Mouse (Mus musculus): ENCODE data around the gene 9530068E07Rik. TPM values are rescaled to one million over a fixed set of nuclear protein-coding genes. Genes with fewer than 3 reads are reported as not detected.
"Not testable (repeated sequence)": the region's sequence is repeated elsewhere in the genome, so short reads cannot be mapped to it uniquely, and the experiment has no call there.

Gene 9530068E07Rik
- 192 and 205 TPM in 2 replicates for polyA plus RNA-seq (2015; fragmentation: Nextera tagmentation; extraction: Ambion mirVana)

DNA sequence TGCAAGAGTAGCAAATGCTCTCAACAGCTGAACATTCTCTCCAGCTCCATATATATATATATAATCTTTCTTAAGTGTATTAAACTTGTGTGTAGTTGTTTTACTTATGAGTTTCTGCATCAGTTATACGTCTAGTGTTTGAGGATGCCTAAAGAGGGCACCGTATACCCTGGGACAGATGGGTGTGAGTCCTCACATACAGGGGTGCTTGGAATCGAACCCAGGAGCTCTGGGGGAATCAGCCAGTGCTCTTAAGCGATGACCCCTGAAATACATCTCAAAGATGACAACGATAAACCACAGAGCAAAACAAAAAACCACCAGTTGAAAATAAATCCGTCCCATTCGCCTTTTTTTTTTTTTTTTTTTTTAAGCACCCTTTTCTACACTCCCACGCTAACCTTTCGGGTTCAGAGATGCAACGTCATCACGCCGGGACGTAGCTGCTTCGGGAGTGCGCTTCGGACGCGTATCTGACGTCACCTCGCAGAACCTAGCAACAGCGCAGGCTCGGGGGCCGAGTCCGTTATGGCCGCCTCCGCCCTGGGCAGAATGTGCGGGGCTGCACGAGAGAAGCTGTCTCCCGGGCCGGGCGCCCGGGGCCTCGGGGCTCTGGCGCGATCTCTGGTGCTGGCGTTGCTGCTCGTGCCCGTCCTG, at the start of gene 9530068E07Rik:
9530068E07Rik (plus strand) TSS at position 489 of the 657 bp plus-strand sequence.
- peak within 1 kb of the TSS; percentile 94 for H3K4me3 ChIP-seq
- no peaks in the 10 kb centered on the region for H3K27me3 ChIP-seq
- H3K4me2 ChIP-seq (replicated peaks) = peak within 1 kb of the TSS; percentile 71
- no peaks in the 10 kb centered on the region for H3K9me3 ChIP-seq
- H3K4me1 ChIP-seq = peaks cover 9% of the 10 kb centered on the region
- 1% methylated on average over 38 of the region's 38 CpGs for WGBS
- ATAC-seq (ENCODE audit: low FRiP score, low read depth) = peak; percentile 94
- peak within 1 kb of the TSS; percentile 96 for H3K9ac ChIP-seq
- H3K36me3 ChIP-seq = peaks cover 11% of the 10 kb centered on the region
- H3K27ac ChIP-seq = peak within 1 kb of the TSS; percentile 86

DNA sequence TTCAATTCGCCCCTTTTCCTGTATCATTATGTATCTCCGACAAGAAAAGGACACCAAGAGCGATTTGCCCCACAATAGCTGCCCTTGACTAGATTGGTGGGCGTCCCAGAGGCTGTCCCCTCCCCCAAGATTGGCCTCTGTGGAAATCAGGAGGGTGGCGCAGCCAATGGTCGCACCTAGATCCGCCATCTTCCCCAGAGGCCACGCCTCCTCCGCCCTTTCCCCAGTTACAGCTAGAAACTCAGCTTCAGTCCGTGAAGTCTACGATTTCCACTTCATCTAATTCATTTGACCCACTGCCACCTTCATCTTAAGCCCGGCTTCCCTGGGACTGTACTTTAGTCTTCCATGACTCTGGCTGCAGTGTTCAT, 49.6 kb upstream of the 9530068E07Rik start:
- H3K4me2 ChIP-seq (replicated peaks) = peak overlapping the region; percentile 62
- no peak overlapping the region for H3K27ac ChIP-seq
- H3K36me3 ChIP-seq = no peaks in the 10 kb centered on the region
- no peak overlapping the region for H3K9ac ChIP-seq
- no peaks in the 10 kb centered on the region for H3K9me3 ChIP-seq
- peak overlapping the region; percentile 39 for H3K4me3 ChIP-seq
- no peaks in the 10 kb centered on the region for H3K27me3 ChIP-seq
- WGBS = 3% methylated on average over 12 of the region's 12 CpGs
- peaks cover 3% of the 10 kb centered on the region; the same call in 1 of the 2 replicates for H3K4me1 ChIP-seq
- ATAC-seq (ENCODE audit: low FRiP score, low read depth) = peak; percentile 75; the same call in 1 of the 2 replicates

DNA sequence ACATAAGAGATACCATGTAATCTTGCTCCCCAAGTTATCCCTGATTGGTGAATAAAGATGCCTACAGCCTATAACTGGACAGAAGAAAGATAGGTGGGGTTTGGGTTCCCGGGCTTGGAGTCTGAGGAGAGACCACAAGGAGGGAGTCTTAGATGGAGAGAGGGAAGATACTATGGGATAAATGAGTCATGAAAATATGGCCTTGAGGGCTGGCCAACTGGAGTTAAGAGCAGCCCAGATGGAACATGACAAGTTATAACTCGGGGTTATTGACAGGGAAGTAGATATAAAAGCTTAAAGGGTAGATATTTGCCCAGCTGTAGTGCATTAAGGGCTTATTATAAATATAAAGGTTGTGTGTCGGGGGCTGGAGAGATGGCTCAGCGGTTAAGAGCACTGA, 48.1 kb upstream of the 9530068E07Rik start:
- Histone ChIP-seq H3K9ac (no peak overlapping the region), H3K27ac (no peak overlapping the region), H3K4me1 (peaks cover 3% of the 10 kb centered on the region; the same call in 1 of the 2 replicates), H3K36me3 (no peaks in the 10 kb centered on the region), H3K4me2 (replicated peaks) (no peak overlapping the region), H3K9me3 (no peaks in the 10 kb centered on the region), H3K4me3 (no peak overlapping the region), H3K27me3 (no peaks in the 10 kb centered on the region)
- 79% methylated on average over 4 of the region's 4 CpGs for WGBS
- ATAC-seq (ENCODE audit: low FRiP score, low read depth) = no peak

DNA sequence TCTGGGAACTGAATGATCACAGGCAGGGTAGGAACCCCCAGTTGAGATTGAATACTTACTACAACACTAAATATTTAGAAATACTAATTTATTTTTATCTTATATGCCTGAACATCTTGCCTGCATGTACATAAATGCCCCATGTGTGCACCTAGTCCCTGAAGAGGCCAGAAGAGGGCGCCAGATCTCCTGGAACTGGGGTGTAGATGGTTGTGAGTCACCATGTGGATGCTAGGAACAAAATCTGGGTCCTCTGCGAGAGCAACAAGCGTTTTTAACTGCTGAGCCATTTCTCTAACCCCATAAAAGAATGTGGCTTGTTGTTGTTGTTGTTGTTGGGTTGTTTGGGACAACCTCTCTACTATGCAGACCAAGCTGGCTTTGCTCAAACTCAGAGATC, 47.5 kb upstream of the 9530068E07Rik start:
- Histone ChIP-seq H3K36me3 (no peaks in the 10 kb centered on the region), H3K4me1 (peaks cover 3% of the 10 kb centered on the region; the same call in 1 of the 2 replicates), H3K27me3 (no peaks in the 10 kb centered on the region), H3K4me3 (no peak overlapping the region), H3K9ac (no peak overlapping the region), H3K4me2 (replicated peaks) (no peak overlapping the region), H3K9me3 (no peaks in the 10 kb centered on the region), H3K27ac (no peak overlapping the region)
- WGBS = 67% methylated on average over 3 of the region's 3 CpGs
- no peak for ATAC-seq (ENCODE audit: low FRiP score, low read depth)

DNA sequence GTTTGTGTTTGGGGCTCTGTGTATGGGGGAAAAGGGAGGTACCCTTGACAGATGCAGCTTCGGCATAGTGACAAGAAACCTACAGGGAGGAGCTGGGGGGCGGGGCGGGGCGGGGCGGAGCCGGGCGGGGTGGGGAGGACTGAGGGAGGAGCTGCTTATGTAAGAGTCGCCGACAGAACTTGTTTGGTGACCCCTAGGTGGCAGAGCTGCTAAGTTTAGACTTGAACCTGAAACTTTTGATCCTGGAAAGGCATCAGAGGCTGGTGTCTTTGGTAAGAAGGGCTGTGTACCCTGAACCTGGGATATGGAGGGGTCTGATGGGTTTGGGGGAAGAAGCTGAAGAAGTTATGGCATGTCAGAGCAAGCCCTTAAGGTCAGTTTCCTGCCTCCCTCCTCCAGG, 45.3 kb upstream of the 9530068E07Rik start:
- H3K9me3 ChIP-seq = no peaks in the 10 kb centered on the region
- H3K9ac ChIP-seq = no peak overlapping the region
- H3K4me2 ChIP-seq (replicated peaks) = no peak overlapping the region
- peaks cover 3% of the 10 kb centered on the region; the same call in 1 of the 2 replicates for H3K4me1 ChIP-seq
- 2% methylated on average over 9 of the region's 9 CpGs for WGBS
- H3K4me3 ChIP-seq = no peak overlapping the region
- H3K27ac ChIP-seq = no peak overlapping the region
- no peaks in the 10 kb centered on the region for H3K36me3 ChIP-seq
- ATAC-seq (ENCODE audit: low FRiP score, low read depth) = no peak
- no peaks in the 10 kb centered on the region for H3K27me3 ChIP-seq

DNA sequence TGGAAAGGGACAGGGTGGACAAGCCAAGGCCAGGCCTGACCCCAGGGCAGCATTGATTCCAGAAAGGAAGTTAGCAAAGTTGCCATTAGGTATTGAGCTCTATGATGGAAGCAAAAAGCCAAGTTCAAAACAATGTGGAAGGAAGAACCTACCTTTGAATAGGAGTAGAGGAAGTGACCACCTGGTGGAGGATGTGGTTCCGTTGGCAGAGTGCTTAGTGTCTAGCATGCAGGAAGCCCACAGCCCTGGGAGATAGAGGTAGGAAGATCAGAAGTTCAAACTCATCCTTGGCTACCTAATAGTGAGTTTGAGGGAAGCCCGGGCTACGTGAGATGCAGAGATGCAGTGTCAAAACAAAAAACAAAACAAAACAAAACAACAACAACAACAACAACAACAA, 44.0 kb upstream of the 9530068E07Rik start:
- 92% methylated on average over 3 of the region's 3 CpGs for WGBS
- ATAC-seq (ENCODE audit: low FRiP score, low read depth) = no peak
- no peaks in the 10 kb centered on the region for H3K4me1 ChIP-seq

DNA sequence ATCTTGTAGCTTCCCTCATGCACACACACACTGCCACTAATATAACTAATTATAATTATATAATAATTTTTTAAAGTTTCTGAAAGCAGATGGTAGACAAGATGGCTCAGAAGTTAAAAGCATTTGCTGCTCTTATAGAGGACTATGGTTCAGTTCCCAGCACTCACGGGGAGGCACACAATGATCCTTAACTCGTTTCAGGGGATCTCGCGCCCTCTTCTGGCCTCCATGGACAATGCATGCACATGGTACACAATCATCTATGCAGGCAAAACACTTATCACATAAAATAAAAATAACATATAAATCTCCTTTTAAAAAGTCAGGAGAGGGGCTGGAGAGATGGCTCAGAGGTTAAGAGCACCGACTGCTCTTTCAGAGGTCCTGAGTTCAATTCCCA, 41.6 kb upstream of the 9530068E07Rik start:
- no peaks in the 10 kb centered on the region for H3K27me3 ChIP-seq
- no peak overlapping the region for H3K4me3 ChIP-seq
- no peaks in the 10 kb centered on the region for H3K36me3 ChIP-seq
- H3K9me3 ChIP-seq = no peaks in the 10 kb centered on the region
- ATAC-seq (ENCODE audit: low FRiP score, low read depth) = no peak
- H3K9ac ChIP-seq = no peak overlapping the region
- peaks cover 10% of the 10 kb centered on the region for H3K4me1 ChIP-seq
- no peak overlapping the region for H3K27ac ChIP-seq
- WGBS = 88% methylated on average over 5 of the region's 5 CpGs
- no peak overlapping the region for H3K4me2 ChIP-seq (replicated peaks)

More for the DNA sequence above, 44.0 kb upstream of the 9530068E07Rik start:
- Histone ChIP-seq H3K36me3 (no peaks in the 10 kb centered on the region), H3K27ac (no peak overlapping the region), H3K4me3 (no peak overlapping the region), H3K9me3 (no peaks in the 10 kb centered on the region), H3K4me2 (replicated peaks) (no peak overlapping the region), H3K9ac (no peak overlapping the region), H3K27me3 (no peaks in the 10 kb centered on the region)

DNA sequence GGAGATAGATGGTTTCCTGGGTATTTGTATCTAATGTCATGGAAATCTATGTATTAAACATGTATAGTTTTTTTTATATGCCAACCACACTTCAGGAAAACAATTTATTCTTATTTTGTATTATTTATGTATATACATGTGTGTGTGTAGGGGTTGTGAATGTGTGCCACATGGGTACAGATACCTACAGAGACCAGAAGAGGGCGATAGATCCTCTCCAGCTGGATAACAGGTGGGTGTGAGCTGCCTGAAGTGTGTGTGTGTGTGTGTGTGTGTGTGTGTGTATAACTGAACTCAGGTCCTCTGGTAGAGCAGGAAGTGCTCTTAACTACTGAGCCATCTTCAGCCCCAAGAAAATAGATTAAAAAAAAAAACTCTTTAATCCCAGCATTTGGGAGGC, 40.6 kb upstream of the 9530068E07Rik start:
- Histone ChIP-seq H3K9me3 (no peaks in the 10 kb centered on the region), H3K27me3 (no peaks in the 10 kb centered on the region), H3K4me3 (no peak overlapping the region), H3K4me2 (replicated peaks) (no peak overlapping the region), H3K36me3 (no peaks in the 10 kb centered on the region), H3K27ac (no peak overlapping the region), H3K9ac (no peak overlapping the region), H3K4me1 (peaks cover 16% of the 10 kb centered on the region)
- WGBS = 75% methylated on average over 1 of the region's 1 CpGs
- ATAC-seq (ENCODE audit: low FRiP score, low read depth) = no peak

DNA sequence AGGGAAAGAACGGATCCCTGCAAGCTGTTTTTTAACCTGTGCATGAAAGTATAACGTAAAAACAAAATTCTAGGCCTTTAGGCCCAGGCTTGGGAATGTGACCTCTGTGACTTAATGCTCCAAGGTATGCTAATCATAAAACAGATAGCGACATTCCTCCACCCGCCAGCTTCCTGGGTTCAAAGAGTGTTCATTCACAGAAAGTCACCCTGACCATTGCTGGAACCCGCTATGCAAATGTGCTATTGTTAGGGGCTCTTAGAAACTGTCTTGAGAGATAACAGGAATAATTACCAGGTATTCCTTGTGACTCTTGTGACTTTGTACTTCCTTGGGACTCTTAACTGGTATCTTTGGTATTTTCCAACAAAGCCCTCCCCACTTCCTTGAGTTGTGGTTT, 39.1 kb upstream of the 9530068E07Rik start:
- H3K4me3 ChIP-seq; H3K4me2 ChIP-seq (replicated peaks); H3K9me3 ChIP-seq; ATAC-seq (ENCODE audit: low FRiP score, low read depth); H3K27ac ChIP-seq; H3K36me3 ChIP-seq; H3K9ac ChIP-seq; H3K27me3 ChIP-seq: not testable (repeated sequence)
- H3K4me1 ChIP-seq = peaks cover 18% of the 10 kb centered on the region
- 91% methylated on average over 5 of the region's 5 CpGs for WGBS

DNA sequence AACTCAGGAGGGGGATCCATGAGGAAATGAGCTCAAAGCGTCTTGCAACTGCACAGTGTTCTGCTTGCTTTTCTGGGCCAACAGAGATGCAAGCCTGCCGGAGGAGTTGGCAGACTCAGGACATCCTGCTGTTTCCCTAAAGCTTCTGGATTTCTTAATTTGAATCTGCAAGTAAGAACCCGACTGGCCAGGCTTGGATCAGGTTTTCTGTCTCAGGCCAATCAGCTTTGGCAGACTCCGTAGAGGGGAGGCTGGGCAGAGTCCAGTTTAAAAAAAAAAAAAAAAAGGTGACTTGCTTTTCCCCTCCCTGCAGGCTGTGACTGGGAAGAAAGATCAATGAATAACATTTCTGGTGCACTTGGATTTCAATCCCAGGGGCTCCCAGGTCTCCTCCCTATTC, 37.7 kb upstream of the 9530068E07Rik start:
- H3K27ac ChIP-seq = no peak overlapping the region
- no peak overlapping the region for H3K9ac ChIP-seq
- H3K9me3 ChIP-seq = no peaks in the 10 kb centered on the region
- no peak for ATAC-seq (ENCODE audit: low FRiP score, low read depth)
- H3K36me3 ChIP-seq = no peaks in the 10 kb centered on the region
- H3K27me3 ChIP-seq = no peaks in the 10 kb centered on the region
- H3K4me3 ChIP-seq = peak overlapping the region; percentile 8; the same call in 1 of the 2 replicates
- H3K4me2 ChIP-seq (replicated peaks) = peak overlapping the region; percentile 19; the same call in 1 of the 2 replicates
- WGBS = 22% methylated on average over 4 of the region's 4 CpGs
- peaks cover 31% of the 10 kb centered on the region for H3K4me1 ChIP-seq

DNA sequence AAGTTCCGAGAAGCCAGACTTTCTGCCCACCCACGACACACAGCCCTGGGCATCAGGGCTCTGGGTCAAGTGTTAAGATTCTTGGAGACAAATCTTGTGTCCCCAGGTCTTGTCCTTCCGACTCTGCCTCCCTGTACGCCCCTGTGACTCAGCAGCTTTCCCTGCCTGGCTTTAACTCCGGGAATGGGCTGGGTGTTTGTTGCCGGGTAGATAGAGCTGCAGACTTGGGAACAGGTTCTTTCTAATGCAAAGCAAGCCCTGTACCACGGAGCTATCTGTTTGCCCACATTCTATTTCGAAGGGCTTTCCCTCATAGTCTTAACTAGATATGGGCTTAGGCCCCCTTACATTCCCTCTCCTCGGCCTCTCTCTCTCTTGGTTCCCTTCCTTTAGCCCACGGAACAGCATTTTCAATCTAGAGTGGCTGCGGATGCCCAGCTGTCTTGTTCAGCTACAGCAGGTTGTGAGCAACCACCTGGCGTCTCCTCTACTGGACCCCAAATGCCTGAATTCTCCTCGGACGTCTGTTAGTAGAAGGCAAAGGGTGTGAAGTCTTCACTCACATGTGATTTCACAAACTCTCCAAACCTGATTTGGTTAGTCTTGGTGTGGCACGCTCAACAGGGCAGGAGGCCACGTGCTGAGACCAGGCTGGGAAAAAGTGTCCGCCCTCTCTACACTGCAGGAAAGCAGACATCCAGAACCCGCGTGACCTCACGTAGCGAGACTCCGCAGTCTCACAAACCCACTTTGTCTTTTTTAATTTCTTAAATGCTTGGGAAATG, 36.4 kb upstream of the 9530068E07Rik start:
- H3K4me3 ChIP-seq = peak overlapping the region; percentile 94
- no peaks in the 10 kb centered on the region for H3K36me3 ChIP-seq
- H3K4me2 ChIP-seq (replicated peaks) = peak overlapping the region; percentile 96
- peaks cover 45% of the 10 kb centered on the region for H3K4me1 ChIP-seq
- H3K27ac ChIP-seq = peak overlapping the region; percentile 93
- WGBS = 16% methylated on average over 22 of the region's 22 CpGs
- H3K9ac ChIP-seq = peak overlapping the region; percentile 95
- peak; percentile 4; the same call in 1 of the 2 replicates for ATAC-seq (ENCODE audit: low FRiP score, low read depth)
- H3K27me3 ChIP-seq = no peaks in the 10 kb centered on the region
- H3K9me3 ChIP-seq = no peaks in the 10 kb centered on the region

DNA sequence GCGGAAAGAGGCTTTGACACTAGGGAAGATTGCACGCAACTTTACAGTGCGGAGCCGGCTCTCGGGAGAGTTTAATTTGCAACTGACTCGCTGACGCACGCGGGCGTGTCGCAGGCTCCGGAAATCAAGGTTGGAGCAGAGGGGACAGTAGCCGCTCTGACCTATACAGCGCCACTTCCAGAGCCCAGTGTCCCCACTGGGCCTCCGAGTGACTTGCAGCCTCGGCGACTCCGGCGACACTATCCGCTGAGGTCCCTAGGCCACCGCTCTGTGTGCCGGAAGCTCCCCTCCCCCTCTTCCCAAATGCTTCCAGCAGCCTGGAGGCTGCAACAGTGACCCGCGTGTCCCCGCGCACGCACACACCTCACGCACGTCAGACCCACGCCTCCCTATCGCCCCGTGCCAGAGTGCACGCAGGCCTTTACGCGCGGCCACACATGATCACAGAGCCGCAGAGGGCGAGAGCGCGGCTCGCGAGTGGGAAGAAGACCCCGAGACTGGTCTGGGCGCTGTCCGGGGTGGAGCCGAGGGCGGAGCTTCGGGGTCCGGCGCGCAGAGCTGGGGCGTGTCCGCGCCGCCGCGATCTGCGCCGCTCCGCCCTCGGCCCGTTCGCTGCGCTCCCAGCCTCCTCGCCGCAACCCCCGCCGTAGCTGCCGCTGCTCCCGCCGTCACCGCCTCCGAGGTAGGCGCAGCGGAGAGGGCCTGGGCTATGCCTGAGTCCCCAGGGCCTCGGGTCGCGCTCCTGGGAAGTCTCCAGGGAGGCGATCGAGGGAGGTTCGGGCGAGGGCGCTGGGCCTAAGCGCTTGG, 35.6 kb upstream of the 9530068E07Rik start, which contains the start of gene Vdac1:
Vdac1 (plus strand) TSS at position 390 of the 807 bp plus-strand sequence.
- H3K4me1 ChIP-seq = peaks cover 52% of the 10 kb centered on the region
- WGBS = under 1% methylated on average over 72 of the region's 84 CpGs

More for the DNA sequence above, 35.6 kb upstream of the 9530068E07Rik start, which contains the start of gene Vdac1:
- peak; percentile 92 for ATAC-seq (ENCODE audit: low FRiP score, low read depth)
- no peaks in the 10 kb centered on the region for H3K36me3 ChIP-seq
- H3K9ac ChIP-seq = peak within 1 kb of the TSS; percentile 95
- H3K4me2 ChIP-seq (replicated peaks) = peak within 1 kb of the TSS; percentile 96
- H3K9me3 ChIP-seq = no peaks in the 10 kb centered on the region
- peak within 1 kb of the TSS; percentile 94 for H3K4me3 ChIP-seq
- no peaks in the 10 kb centered on the region for H3K27me3 ChIP-seq
- H3K27ac ChIP-seq = peak within 1 kb of the TSS; percentile 93
